Mouse (Mus musculus) cerebellum, adult 8-10 months (tissue): ENCODE data around the gene Btn2a2.

Experiments used
- DNase-seq: peaks from one replicate; pipeline ENCODE4 v3.0.0; 2022

The Btn2a2 gene

GRCm38 (mm10) chr13:23445156-23445555 is 43.5 kb downstream of the Btn2a2 start:
- DNase-seq = no peak

GRCm38 (mm10) chr13:23444451-23444850 is 44.2 kb downstream of the Btn2a2 start:
- DNase-seq = no peak

- DNase-seq = no peak
These were observed 48.8 kb downstream of the Btn2a2 start for GRCm38 (mm10) chr13:23439901-23440300.

GRCm38 (mm10) chr13:23438521-23438920 is 50.1 kb downstream of the Btn2a2 start:
- peak; percentile 72 for DNase-seq

- DNase-seq = peak; percentile 96
These were observed 50.7 kb downstream of the Btn2a2 start for GRCm38 (mm10) chr13:23437908-23438307.

GRCm38 (mm10) chr13:23436861-23437822 is 51.5 kb downstream of the Btn2a2 start:
- peak; percentile 63 for DNase-seq

- peak; percentile 61 for DNase-seq
These were observed 52.4 kb downstream of the Btn2a2 start for GRCm38 (mm10) chr13:23436231-23436661.

GRCm38 (mm10) chr13:23435676-23436075 is 53.0 kb downstream of the Btn2a2 start:
- DNase-seq = no peak

- no peak for DNase-seq
These were observed 53.4 kb downstream of the Btn2a2 start for GRCm38 (mm10) chr13:23435241-23435640.

- DNase-seq = no peak
These were observed 54.2 kb downstream of the Btn2a2 start for GRCm38 (mm10) chr13:23434426-23434825.

- no peak for DNase-seq
These were observed 54.9 kb downstream of the Btn2a2 start for GRCm38 (mm10) chr13:23433801-23434200.

GRCm38 (mm10) chr13:23433206-23433605 is 55.5 kb downstream of the Btn2a2 start:
- no peak for DNase-seq

GRCm38 (mm10) chr13:23432562-23433201 is 56.0 kb downstream of the Btn2a2 start:
- peak; percentile 96 for DNase-seq

GRCm38 (mm10) chr13:23431351-23431771 is 57.3 kb downstream of the Btn2a2 start:
- peak; percentile 84 for DNase-seq

GRCm38 (mm10) chr13:23430734-23431133 is 57.9 kb downstream of the Btn2a2 start:
- peak; percentile 74 for DNase-seq

GRCm38 (mm10) chr13:23429771-23430380 is 58.8 kb downstream of the Btn2a2 start:
- no peak for DNase-seq

GRCm38 (mm10) chr13:23428166-23428993 is 60.3 kb downstream of the Btn2a2 start:
- DNase-seq = no peak
